Mouse (Mus musculus) hindbrain, postnatal 0 days (tissue): ENCODE results near the gene Rbm15. TPM values are rescaled to one million over a fixed set of nuclear protein-coding genes. Genes with fewer than 3 reads are reported as not detected.

ENCODE experiments used
- ATAC-seq: fragments of 200-750 bp; cut with Nextera tagmentation; 2 replicates; pipeline ENCODE4 v1.8.0; 2017; ENCODE audit warnings: mild to moderate bottlenecking, moderate TSS enrichment, moderate library complexity
- DNase-seq: peaks from one replicate; pipeline ENCODE4 v3.0.0-alpha.2; 2015; ENCODE audit warnings: low spot score
- H3K27ac ChIP-seq: fragments of 300-500 bp; sonication (generic); 2 replicates; pipeline ENCODE4 v1.5.1; 2014; ENCODE audit warnings: mild to moderate bottlenecking
- H3K27me3 ChIP-seq: fragments of 300-500 bp; sonication (generic); 2 replicates; pipeline ENCODE4 v1.6.1; 2014; ENCODE audit warnings: low read length, mixed read lengths; ENCODE audit not compliant: insufficient read depth
- H3K36me3 ChIP-seq: fragments of 300-500 bp; sonication (generic); 2 replicates; pipeline ENCODE4 v1.6.1; 2014; ENCODE audit warnings: low read length, mixed read lengths; ENCODE audit not compliant: insufficient read depth
- H3K4me1 ChIP-seq: fragments of 300-500 bp; sonication (generic); 2 replicates; pipeline ENCODE4 v1.6.1; 2014; ENCODE audit warnings: antibody characterized with exemption, low read length, mixed read lengths; ENCODE audit not compliant: insufficient read depth
- H3K4me2 ChIP-seq: fragments of 300-500 bp; sonication (generic); 2 replicates; pipeline ENCODE4 v1.6.1; 2014; ENCODE audit warnings: low read depth, mild to moderate bottlenecking, low read length, moderate library complexity, mixed read lengths
- H3K4me3 ChIP-seq: fragments of 300-500 bp; sonication (generic); 2 replicates; pipeline ENCODE4 v1.5.1; 2014; ENCODE audit warnings: low read length
- H3K9ac ChIP-seq: fragments of 300-500 bp; sonication (generic); replicated peaks from 2 replicates; pipeline ENCODE4 v1.6.1; 2014; ENCODE audit warnings: mild to moderate bottlenecking, low read length, moderate library complexity, mixed read lengths
- H3K9me3 ChIP-seq: fragments of 300-500 bp; sonication (generic); 2 replicates; pipeline ENCODE4 v1.6.1; 2016; ENCODE audit warnings: low read length, mixed read lengths
- CTCF ChIP-seq: IDR thresholded peaks from 2 replicates; pipeline ENCODE4 v1.5.1; 2016; ENCODE audit warnings: antibody characterized with exemption, control low read depth, low read depth
- WGBS: fragments of 180-500 bp; shearing (Covaris S2); extraction: QIAGEN DNeasy Blood & Tissue Kit; methylation state at CpG from one replicate; pipeline ENCODE4 v1.1.7; 2014; 5-methylcytosine and 5-hydroxymethylcytosine counted together
- polyA plus RNA-seq: library from polyadenylated mRNA; unstranded; fragments of >200 nt; fragmentation: Nextera tagmentation; extraction: Ambion mirVana; gene quantifications from 2 replicates; pipeline ENCODE4 v1.2.1, GENCODE M21; 2015
- total RNA-seq: library from RNA; depleted of rRNA; stranded (reverse); fragments of >200 nt; gene quantifications from 2 replicates; pipeline ENCODE4 v1.2.3, GENCODE M21; 2014; rRNA removed

The Rbm15 gene
- 20.0 and 20.9 TPM in 2 replicates for total RNA-seq
- polyA plus RNA-seq, result 6.3 TPM in 2 replicates

DNA sequence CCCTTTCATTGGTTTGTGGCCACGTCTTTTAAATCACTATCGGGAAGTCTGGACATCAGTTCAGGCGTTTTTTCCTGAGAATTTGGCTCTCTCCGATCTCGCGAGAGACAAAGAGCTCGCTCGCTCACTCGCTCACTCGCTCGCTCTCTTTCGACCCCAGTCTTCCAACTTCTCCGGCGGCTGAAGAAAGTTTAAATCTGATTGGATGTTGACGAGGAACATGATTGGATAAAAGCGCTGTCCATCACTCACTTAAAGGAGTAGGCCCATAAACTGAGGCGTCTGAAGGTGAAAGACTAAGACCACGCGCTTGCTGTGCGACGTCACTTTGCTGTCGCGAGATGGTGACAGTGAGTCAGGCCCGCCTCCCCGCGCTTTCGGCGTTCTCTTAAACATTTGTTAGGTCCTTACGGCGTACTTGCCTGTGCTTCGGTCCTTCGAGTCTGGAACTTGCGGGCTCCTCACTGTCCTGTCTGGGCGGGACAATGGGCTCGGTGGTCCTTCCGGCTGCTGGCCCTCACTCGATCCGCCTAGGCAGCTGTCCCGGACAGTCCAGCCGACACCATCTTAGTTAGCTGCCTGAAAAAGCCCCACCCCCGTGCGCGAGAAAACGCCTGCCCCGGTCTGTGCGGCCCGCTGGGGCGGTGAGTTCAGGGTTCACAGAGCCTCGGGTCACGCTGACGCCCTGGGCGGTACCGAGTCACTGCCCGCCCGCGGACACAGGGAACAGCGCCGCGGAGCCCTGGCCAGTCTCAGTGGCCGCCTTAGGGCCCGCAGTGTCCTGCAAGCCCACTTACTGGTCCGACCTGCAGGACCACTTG is at the start of gene Rbm15:
TSS of gene Rbm15 (minus strand) at position 293 of the 821 bp plus-strand sequence.
- Histone ChIP-seq H3K4me1 (peaks cover 23% of the 10 kb centered on the region; the same call in 1 of the 2 replicates), H3K4me2 (peak within 1 kb of the TSS; percentile 86), H3K4me3 (peak within 1 kb of the TSS; percentile 88), H3K9ac (peak within 1 kb of the TSS; percentile 85), H3K27me3 (no peaks in the 10 kb centered on the region), H3K9me3 (no peaks in the 10 kb centered on the region), H3K36me3 (peaks cover 9% of the 10 kb centered on the region; the same call in 1 of the 2 replicates), H3K27ac (peak within 1 kb of the TSS; percentile 94)
- TF ChIP-seq CTCF, result peak; percentile 45; the same call in 1 of the 2 replicates
- peak; percentile 99 for DNase-seq
- under 1% methylated on average over 62 of the region's 62 CpGs for WGBS
- peak; percentile 94 for ATAC-seq

DNA sequence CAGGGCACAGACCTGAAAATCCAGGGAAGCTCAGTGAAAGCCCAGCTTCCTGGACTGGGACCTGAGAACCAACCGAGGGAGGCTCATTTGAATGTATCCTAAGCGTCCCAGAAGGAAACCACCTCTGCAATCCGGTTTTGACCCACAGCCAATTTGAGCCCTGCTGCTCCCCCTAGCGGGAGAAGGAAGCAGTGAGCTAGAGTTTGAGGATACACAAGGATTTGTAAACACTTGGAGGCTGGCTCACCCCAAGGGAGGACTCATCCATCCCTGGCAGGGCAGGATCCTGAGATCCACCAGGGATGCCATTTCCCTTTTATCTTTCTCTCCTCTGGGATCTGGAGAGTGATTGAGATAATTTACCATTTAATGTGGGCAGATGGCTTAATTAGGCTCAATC is 45.9 kb upstream of the Rbm15 start:
- Histone ChIP-seq H3K4me3 (no peak overlapping the region), H3K4me1 (peaks cover 5% of the 10 kb centered on the region; the same call in 1 of the 2 replicates), H3K9me3 (no peaks in the 10 kb centered on the region), H3K36me3 (no peaks in the 10 kb centered on the region), H3K4me2 (no peak overlapping the region), H3K27me3 (no peaks in the 10 kb centered on the region), H3K27ac (no peak overlapping the region), H3K9ac (no peak overlapping the region)
- DNase-seq (peak; percentile 78), ATAC-seq (0 out of 2 replicates have a peak, but pooled peaks have one; percentile 24)
- TF ChIP-seq CTCF, result peak; percentile 81
- WGBS, result 4% methylated on average over 4 of the region's 4 CpGs

DNA sequence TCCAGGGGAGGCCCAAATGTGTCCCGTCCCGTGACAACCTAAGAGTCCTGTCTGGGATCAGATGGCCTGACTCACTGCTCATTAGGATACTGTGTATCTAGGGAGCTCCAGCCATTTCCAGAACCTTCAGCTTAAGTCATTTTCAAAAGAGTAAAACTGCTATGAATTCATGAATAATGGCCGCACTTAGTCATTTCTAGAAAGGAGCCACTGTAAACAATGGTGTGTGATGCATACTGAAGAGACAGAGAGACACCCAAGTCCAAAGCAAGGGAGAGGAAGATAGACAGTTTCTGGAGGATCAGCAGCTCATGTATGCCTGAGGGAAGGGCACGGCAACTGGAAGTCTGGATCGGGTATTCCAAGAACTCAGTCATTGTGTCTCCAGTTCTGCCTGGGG is 45.2 kb upstream of the Rbm15 start:
- Histone ChIP-seq H3K4me2 (no peak overlapping the region), H3K27ac (no peak overlapping the region), H3K36me3 (no peaks in the 10 kb centered on the region), H3K9ac (no peak overlapping the region), H3K4me3 (no peak overlapping the region), H3K4me1 (peaks cover 5% of the 10 kb centered on the region; the same call in 1 of the 2 replicates), H3K27me3 (no peaks in the 10 kb centered on the region), H3K9me3 (no peaks in the 10 kb centered on the region)
- no peak for ATAC-seq
- WGBS, result 83% methylated on average over 5 of the region's 5 CpGs
- DNase-seq, result no peak
- TF ChIP-seq CTCF, result no peak

DNA sequence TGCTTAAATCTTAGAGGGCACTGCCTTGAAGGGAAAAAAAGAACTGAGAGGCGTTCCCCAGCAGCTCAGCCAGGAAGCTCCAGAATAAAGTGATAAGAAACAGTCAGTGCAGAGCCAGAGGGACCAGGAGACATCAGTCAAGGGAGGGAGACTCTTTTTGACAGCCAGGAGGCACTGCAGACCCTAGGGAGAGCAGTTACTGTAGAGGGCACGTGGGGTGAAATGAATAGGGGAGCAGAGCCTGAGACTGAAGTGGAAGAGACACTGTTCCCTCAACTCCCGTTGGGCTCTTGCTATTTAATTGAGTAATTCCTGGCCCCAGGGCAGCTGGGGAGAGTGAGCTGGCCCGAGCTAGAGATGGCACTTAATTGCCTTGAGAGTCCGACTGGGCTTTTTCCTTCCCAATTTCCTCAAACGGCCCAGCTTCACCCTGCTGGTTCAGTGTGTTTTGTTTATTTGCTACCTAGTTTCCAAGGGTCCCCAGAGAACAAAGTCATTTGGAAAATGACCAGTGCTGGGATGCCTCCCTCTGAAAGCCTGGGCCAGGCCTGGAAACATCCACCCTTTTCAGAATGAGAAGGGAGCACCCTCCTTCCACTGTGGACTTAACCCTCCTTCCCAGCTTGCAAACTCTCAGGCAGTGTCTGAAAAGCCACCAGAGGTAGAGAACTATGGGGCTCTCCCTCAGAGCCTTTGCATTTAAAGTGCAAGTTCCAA is 41.6 kb upstream of the Rbm15 start:
- DNase-seq, result peak; percentile 39

DNA sequence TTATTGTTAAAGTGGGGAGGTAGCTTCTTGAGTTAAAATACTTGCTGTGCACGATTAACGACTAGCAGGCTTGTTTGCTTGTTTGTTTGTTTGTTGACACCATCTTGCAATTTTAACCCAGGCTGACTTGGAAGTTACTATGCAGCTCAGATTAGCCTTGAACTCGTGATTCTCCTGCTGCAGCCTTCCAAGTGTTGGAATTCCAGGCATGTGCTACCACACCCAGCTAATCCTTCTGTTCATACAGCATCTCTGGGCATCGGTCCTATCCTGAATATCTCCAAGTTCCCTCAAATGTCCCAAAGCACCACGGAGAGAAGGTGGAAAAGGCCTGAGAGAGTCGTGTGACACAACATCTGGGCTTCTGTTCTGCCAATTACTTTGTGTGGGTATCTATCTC is 35.7 kb upstream of the Rbm15 start:
- ATAC-seq (no peak), DNase-seq (no peak)
- Histone ChIP-seq H3K9me3 (no peaks in the 10 kb centered on the region), H3K4me1 (no peaks in the 10 kb centered on the region), H3K4me2 (no peak overlapping the region), H3K9ac (no peak overlapping the region), H3K27me3 (no peaks in the 10 kb centered on the region), H3K36me3 (no peaks in the 10 kb centered on the region), H3K4me3 (no peak overlapping the region), H3K27ac (no peak overlapping the region)
- WGBS, result 82% methylated on average over 6 of the region's 6 CpGs
- TF ChIP-seq CTCF, result no peak

More for the DNA sequence above, 41.6 kb upstream of the Rbm15 start:
- Histone ChIP-seq H3K27ac (no peak overlapping the region), H3K36me3 (no peaks in the 10 kb centered on the region), H3K9ac (no peak overlapping the region), H3K4me1 (no peaks in the 10 kb centered on the region), H3K4me3 (no peak overlapping the region), H3K9me3 (no peaks in the 10 kb centered on the region), H3K4me2 (no peak overlapping the region), H3K27me3 (no peaks in the 10 kb centered on the region)
- ATAC-seq, result peak; percentile 72
- WGBS, result 19% methylated on average over 6 of the region's 6 CpGs
- peak; percentile 59 for TF ChIP-seq CTCF

DNA sequence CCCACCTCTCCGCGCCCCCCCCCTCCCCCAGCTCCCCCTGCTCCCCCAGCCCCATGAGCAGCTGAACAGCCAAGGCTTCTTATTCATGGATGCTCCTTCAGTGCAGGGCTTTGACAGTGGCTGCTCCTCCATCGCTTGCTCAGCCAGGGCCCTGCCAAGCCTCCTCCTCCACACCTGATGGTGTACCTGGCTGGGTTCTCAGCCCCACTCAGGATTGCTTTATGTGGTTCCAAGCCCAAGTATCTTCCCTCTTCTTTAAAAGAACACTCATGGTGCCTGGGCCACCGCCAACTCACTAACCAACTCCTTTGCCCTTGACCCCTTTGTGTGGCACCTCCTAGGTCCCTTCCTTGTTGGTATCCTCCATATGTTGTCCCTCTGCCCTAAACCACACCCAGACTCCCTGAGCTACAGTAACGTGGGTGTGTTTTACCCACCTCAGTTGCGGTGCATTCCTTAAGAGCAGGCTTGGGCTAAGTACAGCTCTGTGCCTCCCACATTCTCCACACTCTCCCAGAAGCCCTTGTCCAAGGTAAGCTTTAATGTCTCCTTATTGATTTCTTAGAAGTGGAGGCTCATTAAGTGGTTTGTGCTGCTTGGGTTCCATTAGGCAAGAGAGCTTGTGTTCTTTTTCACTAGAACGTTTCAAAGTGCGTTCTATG is 34.6 kb upstream of the Rbm15 start:
- ATAC-seq, result no peak
- Histone ChIP-seq H3K27me3 (no peaks in the 10 kb centered on the region), H3K4me3 (no peak overlapping the region), H3K9ac (no peak overlapping the region), H3K27ac (no peak overlapping the region), H3K4me2 (no peak overlapping the region), H3K4me1 (no peaks in the 10 kb centered on the region), H3K36me3 (no peaks in the 10 kb centered on the region), H3K9me3 (no peaks in the 10 kb centered on the region)
- no peak for DNase-seq
- WGBS, result 88% methylated on average over 8 of the region's 8 CpGs
- TF ChIP-seq CTCF, result no peak
